Mouse (Mus musculus) c-Kit-positive CD71-negative TER-119-negative erythroid progenitor cells, embryonic 14.5 days (primary cell): ENCODE measurements around the gene D930020B18Rik.

Source experiments
- DNase-seq: peaks from one replicate; pipeline ENCODE4 v3.0.0-alpha.2; 2013; ENCODE audit warnings: low read depth

Gene D930020B18Rik

DNA sequence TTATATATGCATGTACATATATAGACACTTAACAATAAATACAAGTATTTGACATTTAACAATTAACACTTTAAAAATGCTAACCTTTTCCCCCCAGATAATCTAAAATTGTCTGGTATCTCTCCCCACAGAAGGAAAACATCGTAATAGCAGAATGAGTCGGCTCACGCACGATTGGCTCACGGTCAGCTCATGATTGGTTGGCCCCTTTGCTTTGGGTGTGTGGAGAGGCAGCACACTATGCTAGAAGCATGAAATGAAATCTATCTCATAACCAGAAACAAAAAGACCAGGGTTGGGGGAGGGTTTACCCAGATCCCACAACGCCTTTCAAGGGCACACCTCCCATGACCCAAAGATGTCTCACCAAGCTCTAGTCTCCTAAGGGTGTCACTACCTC is 63.5 kb downstream of the D930020B18Rik start:
- DNase-seq, result no peak

- peak; percentile 25 for DNase-seq
These were observed 64.2 kb downstream of the D930020B18Rik start for GRCm38 (mm10) chr10:121705399-121706163.

GRCm38 (mm10) chr10:121716862-121717261 is 75.5 kb downstream of the D930020B18Rik start:
- DNase-seq, result no peak

GRCm38 (mm10) chr10:121718896-121719585 is 77.7 kb downstream of the D930020B18Rik start:
- DNase-seq, result no peak

DNA sequence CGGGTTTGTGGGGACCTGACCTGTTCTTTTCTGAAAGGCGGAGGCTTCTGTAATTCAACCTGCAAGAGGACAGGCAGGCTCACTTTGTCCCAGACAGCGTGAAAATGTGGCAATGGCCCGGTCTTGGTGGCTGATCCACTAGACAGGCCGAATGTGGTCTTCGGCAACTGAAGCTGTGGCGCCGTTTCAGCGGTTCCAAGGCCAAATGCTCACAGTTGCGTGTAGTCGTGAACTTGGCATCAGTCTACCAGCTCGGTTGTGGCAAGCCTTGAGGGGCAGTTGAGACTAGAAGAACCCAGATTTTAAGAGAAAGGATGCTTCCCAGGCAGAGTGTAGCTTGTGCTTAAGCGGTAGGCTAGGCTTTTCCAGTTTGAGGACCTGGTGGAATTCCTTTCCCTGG is 79.3 kb downstream of the D930020B18Rik start:
- no peak for DNase-seq

DNA sequence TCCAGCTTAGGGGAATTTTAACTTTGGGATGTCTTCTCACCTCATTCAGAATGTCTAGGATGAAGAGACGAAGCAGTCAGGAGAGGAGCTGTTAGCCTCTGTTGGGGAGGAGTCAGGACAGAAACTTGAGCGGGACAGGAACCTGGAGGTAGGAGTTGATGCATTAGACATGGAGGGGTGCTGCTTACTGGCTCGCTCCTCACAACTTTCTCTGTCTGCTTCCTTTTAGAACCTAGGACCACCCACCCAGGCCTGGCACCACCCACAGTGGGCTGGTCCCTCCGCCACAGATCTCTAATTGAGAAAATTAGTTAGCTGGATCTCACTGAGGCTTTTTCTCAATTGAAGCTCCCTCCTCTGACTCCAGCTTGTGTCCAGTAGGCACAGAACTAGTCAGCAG is 85.1 kb downstream of the D930020B18Rik start:
- no peak for DNase-seq

DNA sequence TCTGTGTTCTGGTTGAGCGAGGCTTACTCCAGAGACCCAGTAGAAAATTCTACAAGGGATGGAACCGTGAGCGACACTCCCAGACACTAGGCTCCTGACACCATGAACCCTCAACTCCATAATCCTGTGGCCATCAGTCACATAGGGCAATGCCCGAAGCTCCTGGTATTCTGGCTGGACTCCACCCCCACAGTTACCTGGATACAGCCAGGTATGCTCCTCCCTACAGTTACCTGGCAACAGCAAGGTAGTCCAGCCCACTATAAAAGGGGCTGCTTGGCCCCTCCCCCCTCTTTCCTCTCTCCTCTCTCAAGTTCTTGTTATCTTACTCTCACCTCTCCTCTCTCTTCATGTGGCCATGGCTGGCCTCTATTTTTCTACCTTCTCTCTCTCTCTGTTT is 85.8 kb downstream of the D930020B18Rik start:
- no peak for DNase-seq

DNA sequence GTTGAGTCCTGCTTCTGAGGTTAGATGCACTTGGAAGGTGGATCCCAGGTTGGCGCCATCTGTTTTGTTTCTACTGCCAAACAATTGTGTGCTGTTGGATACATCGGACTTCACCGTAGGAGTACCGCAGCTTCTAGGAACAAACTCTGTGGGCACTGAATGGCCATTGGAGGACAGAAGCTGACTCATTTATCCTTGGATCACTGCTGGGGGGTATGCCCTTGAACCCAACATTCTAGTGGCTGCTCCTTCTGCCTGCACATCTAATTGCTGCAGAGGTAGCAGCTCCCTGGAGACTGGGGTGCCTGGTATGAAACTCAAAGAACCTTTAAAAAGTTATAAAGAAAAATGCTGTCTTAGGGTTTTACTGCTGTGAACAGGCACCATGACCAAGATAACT is 86.8 kb downstream of the D930020B18Rik start:
- no peak for DNase-seq

DNA sequence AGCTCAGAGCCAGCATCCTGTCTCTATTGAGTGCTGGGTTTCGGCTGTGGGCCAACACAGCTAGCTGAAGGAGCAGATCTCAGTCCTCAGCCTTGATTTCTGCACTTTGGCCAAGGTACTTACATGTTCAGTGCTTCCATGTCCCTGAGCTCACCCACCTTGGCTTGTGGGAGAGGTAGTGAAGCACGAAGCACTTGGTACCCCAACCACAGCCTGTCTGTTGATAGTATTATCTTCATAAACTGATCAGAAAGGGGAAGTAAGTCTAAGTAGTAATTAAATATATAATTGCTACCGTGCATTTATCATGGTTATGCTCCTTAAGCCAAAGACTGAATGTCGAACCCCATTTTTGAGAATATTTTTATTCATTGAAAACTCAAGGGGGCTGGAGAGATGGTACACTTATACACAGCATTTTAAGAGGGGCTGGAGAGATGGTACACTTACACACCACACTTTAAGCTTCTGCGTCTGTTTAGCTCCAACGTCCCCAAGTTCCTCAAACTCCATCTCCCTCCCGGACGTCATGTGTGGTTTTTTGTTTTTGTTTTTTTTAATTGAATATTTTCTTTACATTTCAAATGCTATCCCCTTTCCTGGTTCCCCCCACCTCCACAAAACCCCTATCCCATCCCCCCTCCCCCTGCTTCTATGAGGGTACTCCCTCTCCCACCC is 89.8 kb downstream of the D930020B18Rik start:
- DNase-seq, result no peak

DNA sequence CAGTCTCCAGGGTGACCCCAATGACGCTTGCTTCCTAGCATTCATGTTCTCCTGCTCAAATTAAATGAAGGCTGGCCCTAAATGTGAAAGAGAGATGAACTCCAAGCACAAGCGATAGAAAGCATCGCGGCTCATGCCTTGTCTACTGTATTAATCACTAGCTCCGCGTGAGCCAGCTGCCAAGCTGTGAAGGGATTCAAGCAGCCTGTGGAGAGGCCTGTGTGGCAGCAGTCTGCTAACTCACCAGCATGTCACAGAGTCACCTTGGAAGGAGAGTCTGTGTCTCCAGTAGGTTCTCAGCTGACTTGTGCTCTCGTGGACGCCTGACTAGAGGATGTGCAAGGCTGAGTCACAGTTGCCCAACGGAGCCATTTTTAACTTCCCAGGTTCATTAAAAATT is 91.2 kb downstream of the D930020B18Rik start:
- DNase-seq, result no peak

- DNase-seq, result no peak
These were observed 95.9 kb downstream of the D930020B18Rik start for GRCm38 (mm10) chr10:121737256-121737655.

DNA sequence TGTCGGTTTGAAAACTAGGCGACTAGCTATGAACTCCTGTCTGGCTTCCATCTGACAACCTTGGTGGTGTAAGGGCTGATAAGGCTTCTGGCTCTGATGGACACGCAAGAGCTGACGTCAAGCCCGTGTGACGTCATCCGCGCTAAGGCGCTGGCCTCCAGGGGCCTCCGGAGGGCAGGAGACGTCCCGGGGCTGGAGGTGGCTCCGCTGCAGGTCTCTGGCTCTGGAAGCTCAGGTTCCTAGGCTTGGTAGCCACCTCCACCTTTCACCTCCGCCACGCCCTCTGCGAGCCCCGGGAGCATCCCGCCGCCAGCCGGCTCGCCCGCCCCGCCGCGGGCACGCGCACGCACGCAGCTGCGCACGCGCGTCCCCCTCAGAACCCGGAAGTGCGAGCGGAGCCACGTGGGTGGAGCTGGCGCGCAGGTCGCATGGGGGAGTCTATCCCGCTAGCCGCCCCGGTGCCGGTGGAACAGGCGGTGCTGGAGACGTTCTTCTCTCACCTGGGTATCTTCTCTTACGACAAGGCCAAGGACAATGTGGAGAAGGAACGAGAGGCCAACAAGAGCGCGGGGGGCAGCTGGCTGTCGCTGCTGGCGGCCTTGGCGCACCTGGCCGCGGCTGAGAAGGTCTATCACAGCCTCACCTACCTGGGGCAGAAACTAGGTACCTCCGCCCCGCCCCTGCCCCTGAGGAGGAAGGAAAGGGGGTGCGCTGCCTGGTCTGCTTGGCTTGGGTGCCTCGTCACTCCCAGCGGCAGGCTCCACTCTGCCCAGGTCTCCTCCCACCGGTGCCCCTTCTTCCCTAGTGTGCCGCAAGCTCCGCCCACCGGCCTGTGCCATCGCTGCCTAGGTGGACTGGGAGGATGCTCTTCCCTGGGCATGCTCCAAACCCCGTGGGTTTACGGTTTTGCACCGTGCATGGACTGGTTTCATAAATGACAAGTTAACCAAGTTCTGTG is 98.4 kb downstream of the D930020B18Rik start, which contains the start of gene BC048403:
BC048403 (plus strand) TSS at position 390 of the 958 bp plus-strand sequence.
- DNase-seq, result peak; percentile 65

DNA sequence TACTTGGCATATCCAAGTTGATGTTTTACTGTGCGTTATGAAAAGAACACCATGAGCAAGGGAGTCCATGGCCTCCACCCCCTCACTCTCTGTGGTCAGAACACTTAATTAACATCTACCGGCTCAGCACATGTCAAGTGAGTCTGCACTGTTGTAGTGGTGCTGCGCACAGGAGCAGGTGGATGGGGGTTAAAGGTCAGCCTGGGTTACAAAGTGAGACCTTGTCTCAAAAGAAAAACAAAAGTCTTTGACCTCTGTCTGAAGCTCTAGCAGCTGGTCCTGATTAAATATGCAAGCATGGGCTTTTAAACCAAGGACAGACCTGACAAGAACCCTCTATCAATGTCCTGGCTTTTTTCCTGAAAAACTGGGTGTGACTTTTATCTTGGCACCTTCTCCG is 100.9 kb downstream of the D930020B18Rik start:
- DNase-seq, result no peak
